Mouse (Mus musculus): ENCODE data around the gene Slc44a1. TPM values are rescaled to one million over a fixed set of nuclear protein-coding genes. Genes with fewer than 3 reads are reported as not detected.

The Slc44a1 gene
- total and polyA plus RNA-seq, 2 experiments: 16.3 to 32.9 TPM

- Histone ChIP-seq H3K9ac (ENCODE audit: low read depth, low read length) (no peak overlapping the region), H3K79me2 (ENCODE audit: control insufficient read depth, insufficient read depth, low read length) (no peaks in the 10 kb centered on the region), H3K36me3 (ENCODE audit: control insufficient read depth, insufficient read depth, low read length) (no peaks in the 10 kb centered on the region; the same call in 1 of the 2 replicates), H3K27ac (replicated peaks; ENCODE audit: insufficient read depth, low read depth, low read length) (no peak overlapping the region), H3K4me3 (ENCODE audit: insufficient read depth, low read depth, low read length) (no peak overlapping the region), H3K4me1 (ENCODE audit: control insufficient read depth, insufficient read depth, low read length) (peaks cover 4% of the 10 kb centered on the region), H3K27me3 (ENCODE audit: control insufficient read depth, insufficient read depth, low read length) (no peaks in the 10 kb centered on the region)
- WGBS: 97% methylated on average over 12 of the region's 12 CpGs
- DNase-seq (ENCODE audit: extremely low read depth, low read depth, low spot score): no peak
- TF ChIP-seq POLR2A (IDR thresholded peaks at IDR 0.05; ENCODE audit: extremely low read depth, insufficient read depth, low read length) (no peak), CTCF (IDR thresholded peaks at IDR 0.05; ENCODE audit: low read depth, low read length) (no peak)
Observed at GRCm38 (mm10) chr4:53535795-53536194, 95.6 kb downstream of the Slc44a1 start.

GRCm38 (mm10) chr4:53537101-53537500 is 96.9 kb downstream of the Slc44a1 start:
- H3K36me3 ChIP-seq (ENCODE audit: control insufficient read depth, insufficient read depth, low read length): peaks cover 2% of the 10 kb centered on the region; the same call in 1 of the 2 replicates
- H3K9ac ChIP-seq (ENCODE audit: low read depth, low read length): no peak overlapping the region
- DNase-seq (ENCODE audit: extremely low read depth, low read depth, low spot score): no peak
- H3K27me3 ChIP-seq (ENCODE audit: control insufficient read depth, insufficient read depth, low read length): no peaks in the 10 kb centered on the region
- no peak overlapping the region for H3K4me3 ChIP-seq (ENCODE audit: insufficient read depth, low read depth, low read length)
- no peaks in the 10 kb centered on the region for H3K79me2 ChIP-seq (ENCODE audit: control insufficient read depth, insufficient read depth, low read length)
- H3K27ac ChIP-seq (replicated peaks; ENCODE audit: insufficient read depth, low read depth, low read length): no peak overlapping the region
- H3K4me1 ChIP-seq (ENCODE audit: control insufficient read depth, insufficient read depth, low read length): peaks cover 4% of the 10 kb centered on the region
- TF ChIP-seq POLR2A (IDR thresholded peaks at IDR 0.05; ENCODE audit: extremely low read depth, insufficient read depth, low read length): no peak
- no peak for TF ChIP-seq CTCF (IDR thresholded peaks at IDR 0.05; ENCODE audit: low read depth, low read length)

- H3K9ac ChIP-seq (ENCODE audit: low read depth, low read length): no peak overlapping the region
- H3K4me1 ChIP-seq (ENCODE audit: control insufficient read depth, insufficient read depth, low read length): peaks cover 4% of the 10 kb centered on the region
- no peaks in the 10 kb centered on the region for H3K27me3 ChIP-seq (ENCODE audit: control insufficient read depth, insufficient read depth, low read length)
- TF ChIP-seq CTCF (IDR thresholded peaks at IDR 0.05; ENCODE audit: low read depth, low read length): no peak
- TF ChIP-seq POLR2A (IDR thresholded peaks at IDR 0.05; ENCODE audit: extremely low read depth, insufficient read depth, low read length): no peak
- peaks cover 2% of the 10 kb centered on the region; the same call in 1 of the 2 replicates for H3K36me3 ChIP-seq (ENCODE audit: control insufficient read depth, insufficient read depth, low read length)
- H3K27ac ChIP-seq (replicated peaks; ENCODE audit: insufficient read depth, low read depth, low read length): no peak overlapping the region
- no peak overlapping the region for H3K4me3 ChIP-seq (ENCODE audit: insufficient read depth, low read depth, low read length)
- no peaks in the 10 kb centered on the region for H3K79me2 ChIP-seq (ENCODE audit: control insufficient read depth, insufficient read depth, low read length)
- no peak for DNase-seq (ENCODE audit: extremely low read depth, low read depth, low spot score)
- 75% methylated on average over 2 of the region's 2 CpGs for WGBS
Observed at GRCm38 (mm10) chr4:53537539-53537938, 97.3 kb downstream of the Slc44a1 start.

- Histone ChIP-seq H3K4me1 (ENCODE audit: control insufficient read depth, insufficient read depth, low read length) (peaks cover 4% of the 10 kb centered on the region), H3K9ac (ENCODE audit: low read depth, low read length) (no peak overlapping the region), H3K27ac (replicated peaks; ENCODE audit: insufficient read depth, low read depth, low read length) (peak overlapping the region; percentile 59; the same call in 1 of the 2 replicates), H3K27me3 (ENCODE audit: control insufficient read depth, insufficient read depth, low read length) (no peaks in the 10 kb centered on the region), H3K79me2 (ENCODE audit: control insufficient read depth, insufficient read depth, low read length) (no peaks in the 10 kb centered on the region), H3K4me3 (ENCODE audit: insufficient read depth, low read depth, low read length) (no peak overlapping the region), H3K36me3 (ENCODE audit: control insufficient read depth, insufficient read depth, low read length) (peaks cover 10% of the 10 kb centered on the region)
- peak; percentile 5 for DNase-seq (ENCODE audit: extremely low read depth, low read depth, low spot score)
- 89% methylated on average over 11 of the region's 11 CpGs for WGBS
- no peak for TF ChIP-seq POLR2A (IDR thresholded peaks at IDR 0.05; ENCODE audit: extremely low read depth, insufficient read depth, low read length)
- TF ChIP-seq CTCF (IDR thresholded peaks at IDR 0.05; ENCODE audit: low read depth, low read length): no peak
Observed at GRCm38 (mm10) chr4:53538600-53538999, 98.4 kb downstream of the Slc44a1 start.

- Histone ChIP-seq H3K79me2 (ENCODE audit: control insufficient read depth, insufficient read depth, low read length) (no peaks in the 10 kb centered on the region), H3K27ac (replicated peaks; ENCODE audit: insufficient read depth, low read depth, low read length) (no peak overlapping the region), H3K36me3 (ENCODE audit: control insufficient read depth, insufficient read depth, low read length) (peaks cover 19% of the 10 kb centered on the region), H3K4me1 (ENCODE audit: control insufficient read depth, insufficient read depth, low read length) (peaks cover 4% of the 10 kb centered on the region), H3K9ac (ENCODE audit: low read depth, low read length) (no peak overlapping the region), H3K27me3 (ENCODE audit: control insufficient read depth, insufficient read depth, low read length) (no peaks in the 10 kb centered on the region), H3K4me3 (ENCODE audit: insufficient read depth, low read depth, low read length) (no peak overlapping the region)
- no peak for DNase-seq (ENCODE audit: extremely low read depth, low read depth, low spot score)
- WGBS: 51% methylated on average over 11 of the region's 11 CpGs
- TF ChIP-seq POLR2A (IDR thresholded peaks at IDR 0.05; ENCODE audit: extremely low read depth, insufficient read depth, low read length) (no peak), CTCF (IDR thresholded peaks at IDR 0.05; ENCODE audit: low read depth, low read length) (no peak)
Observed at GRCm38 (mm10) chr4:53539929-53540328, 99.7 kb downstream of the Slc44a1 start.

GRCm38 (mm10) chr4:53543421-53543820 is 103.2 kb downstream of the Slc44a1 start:
- H3K4me1 ChIP-seq (ENCODE audit: control insufficient read depth, insufficient read depth, low read length): peaks cover 4% of the 10 kb centered on the region
- no peak for DNase-seq (ENCODE audit: extremely low read depth, low read depth, low spot score)
- H3K79me2 ChIP-seq (ENCODE audit: control insufficient read depth, insufficient read depth, low read length): no peaks in the 10 kb centered on the region
- H3K4me3 ChIP-seq (ENCODE audit: insufficient read depth, low read depth, low read length): no peak overlapping the region
- TF ChIP-seq CTCF (IDR thresholded peaks at IDR 0.05; ENCODE audit: low read depth, low read length) (no peak), POLR2A (IDR thresholded peaks at IDR 0.05; ENCODE audit: extremely low read depth, insufficient read depth, low read length) (no peak)
- H3K27me3 ChIP-seq (ENCODE audit: control insufficient read depth, insufficient read depth, low read length): no peaks in the 10 kb centered on the region
- no peak overlapping the region for H3K9ac ChIP-seq (ENCODE audit: low read depth, low read length)
- 85% methylated on average over 8 of the region's 8 CpGs for WGBS
- peaks cover 29% of the 10 kb centered on the region for H3K36me3 ChIP-seq (ENCODE audit: control insufficient read depth, insufficient read depth, low read length)
- H3K27ac ChIP-seq (replicated peaks; ENCODE audit: insufficient read depth, low read depth, low read length): no peak overlapping the region
